Comparison of ENCODE assay signal across 10 mouse cellular contexts in genomic region chr15:79805246-79805645, GRCm38 (mm10). TPM values are rescaled to one million over a fixed set of nuclear protein-coding genes. Genes with fewer than 3 reads are reported as not detected.
DNase-seq lines count a peak whose midpoint lies in the region; ATAC-seq and TF ChIP-seq lines count a peak whose summit lies in the region.
"Had no signal": no experiment of that assay in that cellular context is flagged by ENCODE, and none has a peak within 500 bp of the region (broad histone marks: within the 10 kb centered on the region; RNA-seq: fewer than 3 reads in every experiment).

No protein-coding gene starts in this region.

- ATAC-seq in lung, embryonic 15.5 days (ENCODE audit: borderline replicate concordance, extremely low read depth, low FRiP score, low TSS enrichment) = no peak
- ATAC-seq in limb, embryonic 11.5 days (ENCODE audit: insufficient number of reproducible peaks, low FRiP score, low TSS enrichment, low read depth) = no peak
- ATAC-seq in stomach, postnatal 0 days (ENCODE audit: low FRiP score, low TSS enrichment) = no peak
- ATAC-seq: inflammation-experienced regulatory T-cells, adult 6 months had no signal

- peak overlapping the region; percentile 68 for H3K4me3 ChIP-seq in cerebellum, adult 2 months (replicated peaks; ENCODE audit: insufficient read depth, low read depth, low read length)
- no peak overlapping the region for H3K4me3 ChIP-seq in lung, embryonic 15.5 days
- H3K4me3 ChIP-seq in limb, embryonic 11.5 days (ENCODE audit: low read depth, low read length) = peak overlapping the region; percentile 44
- no peak overlapping the region for H3K4me3 ChIP-seq in stomach, postnatal 0 days (ENCODE audit: low read depth, low read length)

- no peak for TF ChIP-seq CTCF in cerebellum, adult 2 months (IDR thresholded peaks at IDR 0.05; ENCODE audit: borderline replicate concordance, insufficient read depth, low read depth, low read length)
- no peak for TF ChIP-seq CTCF in stomach, postnatal 0 days (IDR thresholded peaks at IDR 0.05; ENCODE audit: low read depth)

- no peak for DNase-seq in cerebellum, adult 2 months
- DNase-seq in cerebellum, postnatal 4 days (ENCODE audit: low spot score in 2 of 2) = no peak
- DNase-seq in lung, postnatal 14 days = no peak
- DNase-seq in limb, embryonic 11.5 days (ENCODE audit: low spot score) = no peak
- DNase-seq in stomach, postnatal 0 days (ENCODE audit: low spot score) = no peak
- DNase-seq in urinary bladder, postnatal 36 days (ENCODE audit: low spot score in 2 of 2) = no peak
- no peak for DNase-seq in right cerebral cortex, adult 18-20 months

- no peaks in the 10 kb centered on the region for H3K27me3 ChIP-seq in cerebellum, adult 2 months (ENCODE audit: control insufficient read depth, insufficient read depth, low read length)
- H3K27me3 ChIP-seq in lung, embryonic 15.5 days = peaks cover 82% of the 10 kb centered on the region
- H3K27me3 ChIP-seq in limb, embryonic 11.5 days (ENCODE audit: control insufficient read depth, insufficient read depth, low read length) = peaks cover 62% of the 10 kb centered on the region
- H3K27me3 ChIP-seq in stomach, postnatal 0 days (ENCODE audit: control insufficient read depth, insufficient read depth, low read length) = peaks cover 5% of the 10 kb centered on the region; the same call in 1 of the 2 replicates

- TF ChIP-seq POLR2A in cerebellum, adult 2 months (IDR thresholded peaks at IDR 0.05; ENCODE audit: borderline replicate concordance, insufficient read depth, low read length) = no peak

- no peaks in the 10 kb centered on the region for H3K36me3 ChIP-seq in lung, embryonic 15.5 days
- no peaks in the 10 kb centered on the region for H3K36me3 ChIP-seq in limb, embryonic 11.5 days (ENCODE audit: control insufficient read depth, insufficient read depth, low read length)
- H3K36me3 ChIP-seq in stomach, postnatal 0 days (ENCODE audit: control insufficient read depth, insufficient read depth, low read length) = no peaks in the 10 kb centered on the region

- peak overlapping the region; percentile 97; the same call in 1 of the 2 replicates for H3K4me2 ChIP-seq in lung, embryonic 15.5 days
- H3K4me2 ChIP-seq in limb, embryonic 11.5 days (ENCODE audit: low read depth, severe bottlenecking) = peak overlapping the region; percentile 95
- H3K4me2 ChIP-seq in stomach, postnatal 0 days (replicated peaks; ENCODE audit: low read depth) = peak overlapping the region; percentile 91

- 0 out of 2 replicates have a peak overlapping the region, but pooled peaks have one; percentile 82 for H3K27ac ChIP-seq in cerebellum, adult 2 months (ENCODE audit: insufficient read depth, low read length)
- no peak overlapping the region for H3K27ac ChIP-seq in lung, embryonic 15.5 days
- no peak overlapping the region for H3K27ac ChIP-seq in limb, embryonic 11.5 days (replicated peaks; ENCODE audit: low read depth, low read length)
- H3K27ac ChIP-seq in stomach, postnatal 0 days (replicated peaks) = no peak overlapping the region
- H3K27ac ChIP-seq: liver, embryonic 14.5 days had no signal

- H3K9ac ChIP-seq in lung, embryonic 15.5 days = no peak overlapping the region
- no peak overlapping the region for H3K9ac ChIP-seq in limb, embryonic 11.5 days (ENCODE audit: low read length)
- H3K9ac ChIP-seq in stomach, postnatal 0 days (ENCODE audit: low read length) = no peak overlapping the region
- H3K9ac ChIP-seq: liver, embryonic 14.5 days had no signal

- H3K4me1 ChIP-seq in cerebellum, adult 2 months (ENCODE audit: control insufficient read depth, insufficient read depth, low read length) = peaks cover 39% of the 10 kb centered on the region
- H3K4me1 ChIP-seq in lung, embryonic 15.5 days = peaks cover 19% of the 10 kb centered on the region
- peaks cover 10% of the 10 kb centered on the region; the same call in 1 of the 2 replicates for H3K4me1 ChIP-seq in limb, embryonic 11.5 days (ENCODE audit: control insufficient read depth, insufficient read depth, low read length)
- H3K4me1 ChIP-seq in stomach, postnatal 0 days (replicated peaks; ENCODE audit: control insufficient read depth, insufficient read depth) = no peaks in the 10 kb centered on the region

- no peak for TF ChIP-seq EP300 in stomach, postnatal 0 days (optimal IDR thresholded peaks at IDR 0.05)

- 47% methylated on average over 8 of the region's 8 CpGs for WGBS in cerebellum, adult 2 months
- WGBS in lung, embryonic 15.5 days = 22% methylated on average over 8 of the region's 8 CpGs
- WGBS in limb, embryonic 11.5 days = 20% methylated on average over 8 of the region's 8 CpGs
- 24% methylated on average over 8 of the region's 8 CpGs for WGBS in stomach, postnatal 0 days

- H3K9me3 ChIP-seq in lung, embryonic 15.5 days = no peaks in the 10 kb centered on the region
- no peaks in the 10 kb centered on the region for H3K9me3 ChIP-seq in limb, embryonic 11.5 days (ENCODE audit: control insufficient read depth, low read length)
- no peaks in the 10 kb centered on the region for H3K9me3 ChIP-seq in stomach, postnatal 0 days (ENCODE audit: control insufficient read depth, low read length)

RNA-seq across cellular contexts. Expression of gene Nptxr, which starts 0.7 kb away (rescaled TPM):
- 88.0 and 100 TPM in 2 replicates for polyA plus RNA-seq in cerebellum, adult 2 months (2012; rRNA removed)
- polyA plus RNA-seq in lung, embryonic 15.5 days (2015; fragmentation: Nextera tagmentation; extraction: Ambion mirVana) = 2.8 and 3.4 TPM in 2 replicates
- polyA plus RNA-seq in limb, embryonic 11.5 days (2014; fragmentation: Nextera tagmentation; extraction: Ambion mirVana) = 0.37 and 0.48 TPM in 2 replicates
- polyA plus RNA-seq in stomach, postnatal 0 days (2015; fragmentation: Nextera tagmentation; extraction: Ambion mirVana) = 2.0 and 2.5 TPM in 2 replicates

RNA-seq across cellular contexts. Expression of gene Dnal4, which starts 27.6 kb away (rescaled TPM):
- 55.1 and 56.7 TPM in 2 replicates for polyA plus RNA-seq in cerebellum, adult 2 months (2012; rRNA removed)
- polyA plus RNA-seq in lung, embryonic 15.5 days (2015; fragmentation: Nextera tagmentation; extraction: Ambion mirVana) = 68.8 and 73.7 TPM in 2 replicates
- polyA plus RNA-seq in limb, embryonic 11.5 days (2014; fragmentation: Nextera tagmentation; extraction: Ambion mirVana) = 62.1 and 62.5 TPM in 2 replicates
- 30.5 and 31.4 TPM in 2 replicates for polyA plus RNA-seq in stomach, postnatal 0 days (2015; fragmentation: Nextera tagmentation; extraction: Ambion mirVana)

RNA-seq across cellular contexts. Expression of gene Npcd, which starts 28.8 kb away (rescaled TPM):
- 1.7 and 4.1 TPM in 2 replicates for polyA plus RNA-seq in cerebellum, adult 2 months (2012; rRNA removed)
- polyA plus RNA-seq in lung, embryonic 15.5 days (2015; fragmentation: Nextera tagmentation; extraction: Ambion mirVana) = 0.55 TPM in 1 of 2 replicates, not detected in the other
- 0.50 TPM in 1 of 2 replicates, not detected in the other for polyA plus RNA-seq in limb, embryonic 11.5 days (2014; fragmentation: Nextera tagmentation; extraction: Ambion mirVana)
- 0.81 TPM in 1 of 2 replicates, not detected in the other for polyA plus RNA-seq in stomach, postnatal 0 days (2015; fragmentation: Nextera tagmentation; extraction: Ambion mirVana)
- polyA plus RNA-seq: inflammation-experienced regulatory T-cells, adult 6 months had no signal

RNA-seq across cellular contexts. Expression of gene Cbx6, which starts 29.2 kb away (rescaled TPM):
- 183 TPM in 2 replicates for polyA plus RNA-seq in cerebellum, adult 2 months (2012; rRNA removed)
- polyA plus RNA-seq in lung, embryonic 15.5 days (2015; fragmentation: Nextera tagmentation; extraction: Ambion mirVana) = 72.9 and 73.8 TPM in 2 replicates
- 11.1 and 12.5 TPM in 2 replicates for polyA plus RNA-seq in limb, embryonic 11.5 days (2014; fragmentation: Nextera tagmentation; extraction: Ambion mirVana)
- polyA plus RNA-seq in stomach, postnatal 0 days (2015; fragmentation: Nextera tagmentation; extraction: Ambion mirVana) = 33.3 and 34.8 TPM in 2 replicates

Comparison
In these comparisons a context has a peak if more than half of its experiments do, and no peak if none do; other contexts are left out.
1. H3K4me3 ChIP-seq: peak in cerebellum, adult 2 months (single experiment) and limb, embryonic 11.5 days (single experiment); none in lung, embryonic 15.5 days (single experiment) and stomach, postnatal 0 days (single experiment).
2. RNA of gene Nptxr, which starts 0.7 kb away (polyA plus RNA-seq): 88.0 to 100 TPM in cerebellum, adult 2 months; 2.8 to 3.4 TPM in lung, embryonic 15.5 days, 2.0 to 2.5 TPM in stomach, postnatal 0 days and 0.37 to 0.48 TPM in limb, embryonic 11.5 days; every median in the first group is over 10 times any median in the second.
3. Peak in every context shown above with its lines, with median percentiles within 50 percentile points of each other: H3K4me2 ChIP-seq.